Mouse (Mus musculus) gastrocnemius, postnatal 14 days (tissue): ENCODE data around the gene Elmo1. TPM values are rescaled to one million over a fixed set of nuclear protein-coding genes. Genes with fewer than 3 reads are reported as not detected.
A peak's percentile ranks its signal among the peaks of the same experiment; 100 is the strongest.

ENCODE experiments used
- DNase-seq: peaks from one replicate; pipeline ENCODE4 v3.0.0; 2021; ENCODE audit warnings: mixed read lengths
- intact Hi-C: fragments of 180-260 bp; cut with DNase I; formaldehyde crosslinking; loops from one replicate; pipeline ENCODE4 v1.15.1; 2025; ENCODE audit warnings: low total_unique reads
- total RNA-seq, 2 experiments: library from RNA; stranded (reverse); gene quantifications; 2 replicates each; pipeline ENCODE4 v1.2.3; 2021

The Elmo1 gene
- total RNA-seq, 2 experiments from 2014 or later, result 11.4 to 12.3 TPM

GRCm38 (mm10) chr13:20185034-20185846, 94.8 kb downstream of the Elmo1 start:
- intact Hi-C loops, result no loop called here
- no peak for DNase-seq

DNA sequence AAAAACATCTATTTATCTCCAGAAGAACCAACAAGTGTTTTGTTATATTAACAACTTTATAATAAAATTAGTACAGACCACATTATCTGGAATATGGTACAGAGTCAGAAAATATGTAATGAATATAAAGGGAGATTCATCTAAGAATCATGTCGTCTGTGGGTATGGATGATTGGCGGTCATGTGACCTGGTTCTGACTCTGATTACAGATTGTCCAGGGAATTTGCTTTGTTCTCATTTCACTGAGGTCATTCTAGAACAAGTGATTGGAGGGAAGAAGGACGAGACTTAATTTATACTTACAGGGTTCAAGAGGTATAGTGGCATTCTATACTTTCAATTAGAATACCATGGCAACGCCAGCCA, 95.4 kb downstream of the Elmo1 start:
- no peak for DNase-seq
- intact Hi-C loops, result no loop called here

- DNase-seq, result no peak
- intact Hi-C loops, result no loop called here
Observed at GRCm38 (mm10) chr13:20187647-20188046, 97.3 kb downstream of the Elmo1 start.

- no peak for DNase-seq
- intact Hi-C loops, result no loop called here
Observed at GRCm38 (mm10) chr13:20192009-20192584, 101.7 kb downstream of the Elmo1 start.

DNA sequence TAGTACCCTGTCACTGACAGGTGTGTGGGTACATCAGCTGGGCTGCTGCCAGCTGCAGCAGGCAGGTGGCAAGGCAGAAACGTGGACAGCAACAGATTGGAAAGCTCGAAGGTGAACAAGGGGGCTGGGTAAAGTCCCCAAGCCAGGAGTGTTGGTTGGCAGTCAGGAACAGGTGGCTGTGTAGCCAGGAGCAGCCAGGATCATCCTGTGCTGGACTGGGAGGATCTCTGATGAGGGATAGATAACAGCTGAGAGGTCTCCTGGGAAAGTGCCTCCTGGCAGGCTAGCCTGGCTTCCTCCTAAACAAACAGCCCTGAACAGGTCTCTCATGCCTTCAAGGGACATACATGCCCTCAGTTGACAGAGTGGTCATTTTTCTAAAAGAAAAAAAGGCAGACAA, 110.2 kb downstream of the Elmo1 start:
- intact Hi-C loops, result no loop called here
- DNase-seq, result no peak

GRCm38 (mm10) chr13:20202617-20203016, 112.2 kb downstream of the Elmo1 start:
- intact Hi-C loops, result no loop called here
- no peak for DNase-seq

DNA sequence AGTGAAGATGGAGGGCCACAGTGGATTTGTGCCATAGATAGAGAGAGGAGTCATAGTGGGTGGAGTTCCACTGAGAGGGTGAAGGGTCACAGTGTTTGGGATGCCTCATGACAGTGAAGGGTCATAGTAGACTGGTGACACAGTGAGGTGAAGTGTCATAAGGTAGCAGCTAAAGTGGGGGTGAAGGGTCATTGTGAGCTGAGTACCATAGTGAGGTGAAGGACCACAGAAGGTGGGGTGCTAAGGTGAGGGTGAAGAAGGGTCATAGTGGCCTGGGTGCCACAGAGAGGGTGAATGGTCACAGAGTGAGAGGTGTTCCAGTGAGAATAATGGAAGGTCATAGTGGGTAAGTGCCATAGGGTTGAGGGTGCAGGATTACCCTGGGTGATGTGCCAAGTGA, 113.8 kb downstream of the Elmo1 start:
- intact Hi-C loops, result no loop called here

DNA sequence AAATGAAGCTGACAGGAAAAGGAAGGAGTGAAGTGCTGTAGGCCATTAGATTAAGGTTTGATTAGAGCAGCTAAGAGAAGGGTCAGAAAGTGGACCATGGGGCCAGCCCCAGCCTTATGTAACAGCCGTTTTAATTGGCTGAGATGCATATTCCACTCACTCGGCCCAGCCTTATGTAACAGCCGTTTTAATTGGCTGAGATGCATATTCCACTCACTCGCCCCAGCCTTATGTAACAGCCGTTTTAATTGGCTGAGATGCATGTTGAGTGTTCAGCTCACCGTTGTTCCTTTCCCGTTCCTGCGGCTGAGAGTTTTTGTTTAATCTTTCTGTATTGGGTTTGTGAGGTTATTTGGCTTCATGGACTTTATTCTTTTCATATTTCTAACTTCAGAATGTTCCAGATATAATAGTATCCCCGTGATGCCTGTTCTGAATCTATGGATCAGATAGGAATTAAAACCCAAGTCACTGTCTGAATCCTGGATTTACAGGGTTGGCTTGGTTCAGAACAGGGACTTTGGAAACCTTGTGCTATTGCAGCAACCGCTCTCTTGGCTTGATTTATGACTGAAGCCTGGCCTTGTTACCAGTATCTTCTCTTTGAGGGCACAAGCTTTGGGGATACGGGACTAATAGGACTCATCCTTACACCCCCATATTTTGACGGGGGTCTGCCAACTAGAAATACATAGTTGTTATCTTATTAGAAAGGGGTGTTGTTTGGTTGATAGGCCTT, 114.8 kb downstream of the Elmo1 start:
- DNase-seq, result no peak
- intact Hi-C loops, result no loop called here

More for the DNA sequence above, 113.8 kb downstream of the Elmo1 start:
- no peak for DNase-seq

- intact Hi-C loops, result no loop called here
- DNase-seq, result no peak
Observed at GRCm38 (mm10) chr13:20205746-20206145, 115.3 kb downstream of the Elmo1 start.

DNA sequence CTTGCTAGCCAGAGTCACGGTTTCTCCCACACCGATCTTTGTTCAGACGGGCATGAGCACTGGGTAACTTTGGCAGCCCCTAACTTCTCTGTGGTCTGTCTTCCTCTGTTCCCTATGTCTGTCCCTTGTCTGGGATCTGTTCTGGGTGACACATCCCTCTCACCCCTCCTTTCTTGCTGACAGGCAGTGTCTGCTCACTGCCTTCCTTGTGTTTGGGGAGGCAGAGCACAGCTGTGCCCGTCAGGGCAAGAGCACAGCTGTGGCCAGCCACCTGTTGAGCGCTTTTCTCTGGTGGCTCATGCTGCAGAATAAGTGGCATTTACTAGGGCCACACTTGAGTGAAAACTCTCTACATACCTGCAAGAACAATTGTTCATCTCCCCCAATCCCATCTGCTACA, 116.7 kb downstream of the Elmo1 start:
- peak; percentile 16 for DNase-seq
- intact Hi-C loops, result no loop called here

DNA sequence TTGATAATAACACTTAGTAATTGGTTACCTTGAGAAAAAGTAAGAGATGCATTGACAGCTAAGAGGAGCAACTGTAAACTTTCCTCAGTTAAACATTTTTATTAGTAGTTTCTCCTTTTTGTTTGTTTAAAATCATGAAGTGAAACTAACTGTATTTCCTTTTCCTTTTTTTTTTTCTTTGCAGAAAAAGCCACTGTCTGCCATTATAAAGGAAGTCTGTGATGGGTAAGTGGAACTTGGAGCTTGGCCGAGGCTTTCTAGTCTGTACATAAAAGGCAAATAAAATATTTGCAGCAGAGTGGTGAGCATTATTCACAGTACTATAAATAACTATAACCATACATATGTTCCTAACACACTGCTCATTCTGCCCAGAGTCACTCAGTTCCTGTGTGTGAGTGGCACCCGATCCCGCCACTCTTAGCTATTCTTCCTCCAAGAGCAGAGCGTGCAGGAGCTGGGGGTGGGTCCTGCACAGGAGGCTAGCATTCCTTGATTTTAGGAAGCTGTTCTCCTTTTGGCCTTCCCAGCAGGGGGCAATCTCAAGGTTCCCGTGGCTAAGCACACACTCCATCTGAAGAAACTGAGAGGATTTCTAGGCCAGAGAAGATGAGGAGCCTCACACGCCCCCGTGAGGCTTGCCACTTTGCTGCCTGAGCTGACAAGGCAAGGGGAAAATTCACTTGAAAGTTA, 117.7 kb downstream of the Elmo1 start:
- DNase-seq, result no peak
- intact Hi-C loops, result no loop called here

GRCm38 (mm10) chr13:20208867-20209266, 118.5 kb downstream of the Elmo1 start:
- intact Hi-C loops, result no loop called here
- DNase-seq, result no peak

GRCm38 (mm10) chr13:20211780-20212179, 121.4 kb downstream of the Elmo1 start:
- intact Hi-C loops, result no loop called here

GRCm38 (mm10) chr13:20212665-20213064, 122.3 kb downstream of the Elmo1 start:
- intact Hi-C loops, result no loop called here
- DNase-seq, result no peak

More at GRCm38 (mm10) chr13:20211780-20212179, 121.4 kb downstream of the Elmo1 start:
- DNase-seq, result no peak

DNA sequence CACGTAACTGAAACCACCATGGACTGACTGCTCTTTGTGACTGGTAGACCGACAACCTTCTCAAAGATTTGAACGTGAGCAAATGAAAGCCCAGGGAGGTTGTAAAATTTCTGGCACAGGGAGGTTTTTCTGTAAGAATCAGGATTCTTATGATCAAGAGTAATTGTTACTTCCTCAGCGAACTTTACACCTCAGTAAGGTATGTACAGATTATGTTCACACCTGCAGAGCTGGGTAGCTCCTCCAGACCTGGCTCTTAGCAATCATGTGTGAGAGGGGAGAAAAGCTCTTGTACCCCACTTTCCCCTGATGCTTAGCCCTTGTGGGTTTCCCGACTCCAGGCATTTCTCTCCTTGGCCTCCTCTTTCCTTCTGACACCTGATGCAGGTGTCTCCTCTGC, 123.5 kb downstream of the Elmo1 start:
- DNase-seq, result no peak
- intact Hi-C loops, result no loop called here

DNA sequence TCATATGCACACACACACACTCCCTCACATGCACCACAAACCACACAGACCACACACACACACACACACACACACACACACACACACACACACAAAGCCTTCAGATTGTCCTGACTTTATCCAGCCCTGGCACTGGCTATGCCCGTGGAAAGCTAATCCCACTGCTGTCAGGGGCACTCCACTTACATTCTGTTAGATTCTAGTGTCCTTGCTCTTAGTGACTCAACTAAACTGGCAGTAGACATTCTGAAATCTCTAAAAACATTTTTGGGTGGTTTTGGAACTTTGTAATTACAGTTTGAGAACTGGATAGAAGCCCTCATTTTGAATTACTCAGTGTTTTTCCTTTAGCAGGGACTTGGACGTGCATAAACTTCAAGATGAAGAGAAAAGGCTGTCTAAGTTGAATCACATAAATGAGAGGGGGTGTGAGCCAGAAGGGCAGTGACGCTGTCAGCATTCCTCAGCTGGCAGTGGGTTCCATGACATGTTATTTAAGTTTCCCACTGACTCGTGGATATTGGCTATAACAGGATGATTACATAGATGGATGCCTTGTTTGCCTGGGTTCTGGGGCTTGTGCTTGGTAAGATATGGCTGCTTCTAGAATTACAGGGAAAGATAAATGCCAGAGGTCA, 127.2 kb downstream of the Elmo1 start:
- intact Hi-C loops, result no loop called here
- no peak for DNase-seq

- no peak for DNase-seq
- intact Hi-C loops, result no loop called here
Observed at GRCm38 (mm10) chr13:20218126-20218525, 127.7 kb downstream of the Elmo1 start.

DNA sequence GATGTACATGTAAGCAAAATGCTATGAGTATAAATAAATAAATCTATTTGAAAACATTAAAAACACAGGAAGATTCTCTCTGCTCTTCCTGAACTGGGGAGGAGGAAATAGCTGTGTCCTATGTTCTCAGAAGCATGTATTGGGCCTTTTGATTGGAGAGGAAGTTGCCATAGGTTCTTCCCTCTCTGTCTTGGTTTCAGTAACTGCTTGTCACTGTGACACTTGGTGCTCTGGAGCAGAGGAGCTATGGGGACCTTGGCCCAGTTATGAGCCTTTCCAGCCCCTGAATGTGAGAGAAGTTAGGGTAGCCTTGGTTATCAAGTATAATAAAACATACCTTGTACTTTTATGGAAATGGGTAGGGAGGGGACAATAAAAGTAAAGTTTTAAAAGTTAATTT, 130.0 kb downstream of the Elmo1 start:
- intact Hi-C loops, result no loop called here
- DNase-seq, result no peak

- intact Hi-C loops, result no loop called here
- no peak for DNase-seq
Observed at GRCm38 (mm10) chr13:20227923-20228705, 137.7 kb downstream of the Elmo1 start.
